Mouse (Mus musculus): ENCODE measurements at regions not wholly inside any gene's neighbourhood (a gene's known extent, or its start where the extent isn't known, plus 50 kb on each side); places are given as distances from the start of the nearest gene placed in this dataset.

- 0 out of 2 replicates have a peak, but pooled peaks cover 4% of the 10 kb centered on the region for H3K4me1 ChIP-seq
- no peak overlapping the region for H3K4me3 ChIP-seq
- DNase-seq (ENCODE audit: extremely low spot score, low spot score): no peak
- H3K9me3 ChIP-seq: no peaks in the 10 kb centered on the region
- no peak overlapping the region for H3K27ac ChIP-seq
- H3K36me3 ChIP-seq (replicated peaks): no peaks in the 10 kb centered on the region
- WGBS: 75% methylated on average over 10 of the region's 10 CpGs
- no peaks in the 10 kb centered on the region for H3K27me3 ChIP-seq (ENCODE audit: poor library complexity, severe bottlenecking)
Measured at GRCm38 (mm10) chr3:61285924-61286520, 75.4 kb upstream of the Rap2b start.

GRCm38 (mm10) chr3:61288195-61288594, 73.2 kb upstream of the Rap2b start:
- Histone ChIP-seq H3K4me3 (no peak overlapping the region), H3K36me3 (replicated peaks) (no peaks in the 10 kb centered on the region), H3K9me3 (no peaks in the 10 kb centered on the region), H3K4me1 (0 out of 2 replicates have a peak, but pooled peaks cover 4% of the 10 kb centered on the region), H3K27me3 (ENCODE audit: poor library complexity, severe bottlenecking) (no peaks in the 10 kb centered on the region), H3K27ac (no peak overlapping the region)
- DNase-seq (ENCODE audit: extremely low spot score, low spot score): no peak
- WGBS: 83% methylated on average over 1 of the region's 1 CpGs

- Histone ChIP-seq H3K27me3 (ENCODE audit: poor library complexity, severe bottlenecking) (no peaks in the 10 kb centered on the region), H3K27ac (no peak overlapping the region), H3K36me3 (replicated peaks) (no peaks in the 10 kb centered on the region), H3K4me1 (no peaks in the 10 kb centered on the region), H3K4me3 (no peak overlapping the region), H3K9me3 (no peaks in the 10 kb centered on the region)
- no peak for DNase-seq (ENCODE audit: extremely low spot score, low spot score)
- 92% methylated on average over 6 of the region's 6 CpGs for WGBS
Measured at GRCm38 (mm10) chr3:61294855-61295254, 66.6 kb upstream of the Rap2b start.

GRCm38 (mm10) chr3:61297290-61297689, 64.1 kb upstream of the Rap2b start:
- Histone ChIP-seq H3K4me3 (no peak overlapping the region), H3K27me3 (ENCODE audit: poor library complexity, severe bottlenecking) (no peaks in the 10 kb centered on the region), H3K9me3 (no peaks in the 10 kb centered on the region), H3K36me3 (replicated peaks) (no peaks in the 10 kb centered on the region), H3K27ac (no peak overlapping the region), H3K4me1 (no peaks in the 10 kb centered on the region)
- 63% methylated on average over 3 of the region's 3 CpGs for WGBS
- DNase-seq (ENCODE audit: extremely low spot score, low spot score): no peak

- 90% methylated on average over 3 of the region's 3 CpGs for WGBS
- no peak overlapping the region for H3K27ac ChIP-seq
- H3K27me3 ChIP-seq (ENCODE audit: poor library complexity, severe bottlenecking): no peaks in the 10 kb centered on the region
- no peak overlapping the region for H3K4me3 ChIP-seq
- H3K4me1 ChIP-seq: no peaks in the 10 kb centered on the region
- H3K36me3 ChIP-seq (replicated peaks): no peaks in the 10 kb centered on the region
- no peaks in the 10 kb centered on the region for H3K9me3 ChIP-seq
- no peak for DNase-seq (ENCODE audit: extremely low spot score, low spot score)
Measured at GRCm38 (mm10) chr3:61302214-61302613, 59.2 kb upstream of the Rap2b start.

GRCm38 (mm10) chr3:61303485-61303884, 58.0 kb upstream of the Rap2b start:
- no peaks in the 10 kb centered on the region for H3K9me3 ChIP-seq
- no peak overlapping the region for H3K4me3 ChIP-seq
- H3K27ac ChIP-seq: no peak overlapping the region
- no peaks in the 10 kb centered on the region for H3K4me1 ChIP-seq
- 82% methylated on average over 3 of the region's 3 CpGs for WGBS
- H3K36me3 ChIP-seq (replicated peaks): no peaks in the 10 kb centered on the region
- DNase-seq (ENCODE audit: extremely low spot score, low spot score): no peak
- H3K27me3 ChIP-seq (ENCODE audit: poor library complexity, severe bottlenecking): no peaks in the 10 kb centered on the region

- no peak for DNase-seq (ENCODE audit: extremely low spot score, low spot score)
- H3K4me1 ChIP-seq: no peaks in the 10 kb centered on the region
- no peaks in the 10 kb centered on the region for H3K9me3 ChIP-seq
- H3K4me3 ChIP-seq: no peak overlapping the region
- H3K36me3 ChIP-seq (replicated peaks): no peaks in the 10 kb centered on the region
- no peak overlapping the region for H3K27ac ChIP-seq
- no peaks in the 10 kb centered on the region for H3K27me3 ChIP-seq (ENCODE audit: poor library complexity, severe bottlenecking)
- WGBS: 47% methylated on average over 2 of the region's 2 CpGs
Measured at GRCm38 (mm10) chr3:61306306-61306705, 55.1 kb upstream of the Rap2b start.

- Histone ChIP-seq H3K9me3 (no peaks in the 10 kb centered on the region), H3K4me3 (no peak overlapping the region), H3K4me1 (no peaks in the 10 kb centered on the region), H3K27me3 (ENCODE audit: poor library complexity, severe bottlenecking) (no peaks in the 10 kb centered on the region), H3K36me3 (replicated peaks) (no peaks in the 10 kb centered on the region), H3K27ac (no peak overlapping the region)
- no peak for DNase-seq (ENCODE audit: extremely low spot score, low spot score)
- WGBS: 90% methylated on average over 2 of the region's 2 CpGs
Measured at GRCm38 (mm10) chr3:61308764-61309163, 52.7 kb upstream of the Rap2b start.

- H3K36me3 ChIP-seq (replicated peaks): no peaks in the 10 kb centered on the region
- H3K4me3 ChIP-seq: no peak overlapping the region
- no peaks in the 10 kb centered on the region for H3K4me1 ChIP-seq
- 88% methylated on average over 1 of the region's 1 CpGs for WGBS
- H3K27ac ChIP-seq: no peak overlapping the region
- DNase-seq (ENCODE audit: extremely low spot score, low spot score): no peak
- no peaks in the 10 kb centered on the region for H3K9me3 ChIP-seq
- no peaks in the 10 kb centered on the region for H3K27me3 ChIP-seq (ENCODE audit: poor library complexity, severe bottlenecking)
Measured at GRCm38 (mm10) chr3:61309197-61309596, 52.2 kb upstream of the Rap2b start.

All from forebrain, embryonic 10.5 days (tissue).